Mouse (Mus musculus) C2C12 (cell line): ENCODE results near the gene Stk10.

Source experiments
- CTCF ChIP-seq: IDR thresholded peaks from one replicate; pipeline ENCODE4 v1.5.1; 2011; ENCODE audit not compliant: control insufficient read depth, insufficient read depth, insufficient read length
- MAX ChIP-seq: IDR thresholded peaks from one replicate; pipeline ENCODE4 v1.6.1; 2011; ENCODE audit warnings: mild to moderate bottlenecking, control low read depth
- MYOG ChIP-seq: IDR thresholded peaks from one replicate; pipeline ENCODE4 v1.6.1; 2011; ENCODE audit not compliant: control insufficient read depth, insufficient read length; ENCODE audit errors: extremely low read depth
- USF1 ChIP-seq: IDR thresholded peaks from one replicate; pipeline ENCODE4 v1.6.1; 2011; ENCODE audit warnings: low read depth, mild to moderate bottlenecking, control low read depth, moderate library complexity

DNA sequence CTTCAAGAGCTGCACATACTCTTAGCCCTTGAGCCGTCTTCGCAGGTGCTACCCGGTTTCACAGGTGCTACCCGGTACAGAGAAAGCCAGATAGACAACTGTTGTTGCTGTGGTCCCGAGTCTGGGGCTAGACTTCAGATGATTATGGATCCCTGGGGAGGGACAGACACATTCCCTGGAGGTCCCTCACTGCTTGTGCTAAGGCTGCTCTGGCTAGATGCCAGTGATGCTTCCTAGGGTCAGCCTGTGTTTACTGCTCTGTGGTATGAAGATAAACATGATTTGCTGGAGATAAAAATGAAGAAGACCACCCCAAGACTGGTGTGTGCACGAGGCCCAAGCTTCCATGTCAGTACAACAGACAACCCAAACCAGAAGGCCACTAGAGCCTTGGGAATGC lies 10.9 kb downstream of the Stk10 start:
- TF ChIP-seq CTCF: no peak
- TF ChIP-seq USF1: no peak
- TF ChIP-seq MAX: no peak
- TF ChIP-seq MYOG: no peak
